Mouse (Mus musculus) erythroid progenitor cell, adult 5-6 weeks (primary cell): ENCODE data around the gene Krtdap. TPM values are rescaled to one million over a fixed set of nuclear protein-coding genes. Genes with fewer than 3 reads are reported as not detected.
"Not testable (repeated sequence)": the region's sequence is repeated elsewhere in the genome, so short reads cannot be mapped to it uniquely, and the experiment has no call there.

ENCODE experiments used
- ATAC-seq: replicated peaks from 2 replicates; pipeline ENCODE4 v1.8.0; 2016; ENCODE audit warnings: moderate number of reproducible peaks, mild to moderate bottlenecking, moderate TSS enrichment, inconsistent platforms; ENCODE audit not compliant: poor library complexity, low FRiP score, severe bottlenecking
- total RNA-seq, 2 experiments: library from RNA; stranded (forward) in 1 of 2; stranded (reverse) in 1 of 2; fragments of 150-400 nt in 1 of 2; fragments of 186-747, 209-891 nt in 1 of 2; gene quantifications; 2 replicates each; pipeline versions ENCODE4 v1.2.3 to v1.2.4; 2015 to 2017; ENCODE audit warnings: low replicate concordance in 2 of 2

Gene Krtdap
- total RNA-seq (2015; ENCODE audit: low replicate concordance) (not detected in 2 replicates), total RNA-seq (2017; ENCODE audit: low replicate concordance) (not detected in 2 replicates)

- ATAC-seq, result no peak
Measured at GRCm38 (mm10) chr7:30787377-30788022, at the start of gene Krtdap. Krtdap (plus strand) TSS chr7:30787896.

GRCm38 (mm10) chr7:30742570-30742969 is 45.1 kb upstream of the Krtdap start:
- not testable (repeated sequence) for ATAC-seq

GRCm38 (mm10) chr7:30743617-30744016 is 44.1 kb upstream of the Krtdap start, which contains the start of gene Gapdhs:
Gapdhs (minus strand) TSS chr7:30743681.
- 0 out of 2 replicates have a peak, but pooled peaks have one; percentile 26 for ATAC-seq

- ATAC-seq, result no peak
Measured at GRCm38 (mm10) chr7:30744022-30744598, 43.6 kb upstream of the Krtdap start.

GRCm38 (mm10) chr7:30747525-30748204 is 40.0 kb upstream of the Krtdap start:
- no peak for ATAC-seq

- ATAC-seq, result no peak
Measured at GRCm38 (mm10) chr7:30749824-30750606, 37.7 kb upstream of the Krtdap start.

- no peak for ATAC-seq
Measured at GRCm38 (mm10) chr7:30751086-30751669, 36.5 kb upstream of the Krtdap start, which contains the start of gene Sbsn. Sbsn (plus strand) TSS chr7:30751471.

GRCm38 (mm10) chr7:30757001-30757400 is 30.7 kb upstream of the Krtdap start:
- ATAC-seq, result no peak

GRCm38 (mm10) chr7:30758853-30759252 is 28.8 kb upstream of the Krtdap start:
- no peak for ATAC-seq

- no peak for ATAC-seq
Measured at GRCm38 (mm10) chr7:30761769-30762352, 25.8 kb upstream of the Krtdap start.

- no peak for ATAC-seq
Measured at GRCm38 (mm10) chr7:30763456-30763855, 24.2 kb upstream of the Krtdap start, which contains the start of gene Dmkn. Dmkn (plus strand) TSS chr7:30763756.

- ATAC-seq, result no peak
Measured at GRCm38 (mm10) chr7:30765173-30765572, 22.5 kb upstream of the Krtdap start.

- no peak for ATAC-seq
Measured at GRCm38 (mm10) chr7:30766408-30766807, 21.3 kb upstream of the Krtdap start.

- no peak for ATAC-seq
Measured at GRCm38 (mm10) chr7:30769236-30769635, 18.5 kb upstream of the Krtdap start.

- no peak for ATAC-seq
Measured at GRCm38 (mm10) chr7:30776104-30776503, 11.6 kb upstream of the Krtdap start.

GRCm38 (mm10) chr7:30777081-30777579 is 10.6 kb upstream of the Krtdap start:
- no peak for ATAC-seq

- ATAC-seq, result no peak
Measured at GRCm38 (mm10) chr7:30777911-30778310, 9.8 kb upstream of the Krtdap start.

- ATAC-seq, result no peak
Measured at GRCm38 (mm10) chr7:30781792-30782191, 5.9 kb upstream of the Krtdap start.

GRCm38 (mm10) chr7:30782658-30783057 is 5.0 kb upstream of the Krtdap start:
- ATAC-seq, result no peak
